Mouse (Mus musculus) liver, embryonic 14.5 days (tissue): ENCODE results near the gene Ugt1a8. TPM values are rescaled to one million over a fixed set of nuclear protein-coding genes. Genes with fewer than 3 reads are reported as not detected.

Source experiments
- ATAC-seq: fragments of 200-750 bp; cut with Nextera tagmentation; 2 replicates; pipeline ENCODE4 v1.8.0; 2017; ENCODE audit warnings: moderate number of reproducible peaks, mild to moderate bottlenecking, moderate library complexity; ENCODE audit not compliant: insufficient read depth
- DNase-seq, 3 experiments: peaks; one replicate each; pipeline ENCODE4 v3.0.0-alpha.2; 2012 to 2013; ENCODE audit warnings: low read depth in 3 of 3, low spot score in 3 of 3
- H3K27ac ChIP-seq: fragments of 300-500 bp; sonication (generic); 2 replicates; pipeline ENCODE4 v1.5.1; 2014; ENCODE audit warnings: moderate library complexity, mild to moderate bottlenecking, control low read depth, inconsistent platforms
- H3K27me3 ChIP-seq: fragments of 300-500 bp; sonication (generic); 2 replicates; pipeline ENCODE4 v1.6.1; 2014; ENCODE audit warnings: mild to moderate bottlenecking, low read length, moderate library complexity; ENCODE audit not compliant: control insufficient read depth, insufficient read depth
- H3K36me3 ChIP-seq: fragments of 300-500 bp; sonication (generic); replicated peaks from 2 replicates; pipeline ENCODE4 v1.6.1; 2014; ENCODE audit warnings: low read depth; ENCODE audit not compliant: control insufficient read depth, insufficient read depth
- H3K4me1 ChIP-seq, 2 experiments: fragments of 200-500 bp in 1 of 2; fragments of 300-500 bp in 1 of 2; sonication (generic) in 1 of 2; replicated peaks; 2 replicates each; pipeline ENCODE4 v1.6.1; 2012 to 2014; ENCODE audit warnings: antibody characterized with exemption in 1 of 2, inconsistent platforms in 1 of 2, low read length in 1 of 2; ENCODE audit not compliant: control insufficient read depth in 2 of 2, insufficient read depth in 2 of 2
- H3K4me2 ChIP-seq: fragments of 300-500 bp; sonication (generic); 2 replicates; pipeline ENCODE4 v1.6.1; 2014; ENCODE audit warnings: low read depth, mild to moderate bottlenecking, control low read depth, moderate library complexity
- H3K4me3 ChIP-seq, 2 experiments: fragments of 200-500 bp in 1 of 2; fragments of 300-500 bp in 1 of 2; sonication (generic) in 1 of 2; 2 replicates each; pipeline ENCODE4 v1.5.1; 2012 to 2014; ENCODE audit warnings: low read depth in 2 of 2, low read length in 2 of 2, mild to moderate bottlenecking in 2 of 2, control low read depth in 1 of 2, inconsistent platforms in 1 of 2, moderate library complexity in 1 of 2; ENCODE audit not compliant: insufficient read depth in 1 of 2
- H3K9ac ChIP-seq: fragments of 300-500 bp; sonication (generic); replicated peaks from 2 replicates; pipeline ENCODE4 v1.6.1; 2014; ENCODE audit warnings: mild to moderate bottlenecking, control low read depth, moderate library complexity
- H3K9me3 ChIP-seq: fragments of 300-500 bp; sonication (generic); 2 replicates; pipeline ENCODE4 v1.6.1; 2016; ENCODE audit warnings: low read length, mixed read lengths; ENCODE audit not compliant: control insufficient read depth
- CTCF ChIP-seq: IDR thresholded peaks from 2 replicates; pipeline ENCODE4 v1.5.1; 2016; ENCODE audit warnings: antibody characterized with exemption, low read depth, control low read depth
- EP300 ChIP-seq: IDR thresholded peaks from 2 replicates; pipeline ENCODE4 v1.6.1; 2016; ENCODE audit warnings: antibody characterized with exemption, low read depth
- WGBS: fragments of 180-500 bp; shearing (Covaris S2); extraction: QIAGEN DNeasy Blood & Tissue Kit; methylation state at CpG from one replicate; pipeline ENCODE4 v1.1.7; 2014; ENCODE audit not compliant: insufficient replicate concordance; 5-methylcytosine and 5-hydroxymethylcytosine counted together
- polyA plus RNA-seq, 2 experiments: library from polyadenylated mRNA; depleted of rRNA in 1 of 2; stranded (reverse) in 1 of 2; unstranded in 1 of 2; fragments of >200 nt; fragmentation: Nextera tagmentation in 1 of 2; extraction: Ambion mirVana in 1 of 2; gene quantifications; 2 replicates each; pipeline versions ENCODE4 v1.2.1 to v1.2.3; 2012 to 2014

The Ugt1a8 gene
- polyA plus RNA-seq, 2 experiments = not detected

DNA sequence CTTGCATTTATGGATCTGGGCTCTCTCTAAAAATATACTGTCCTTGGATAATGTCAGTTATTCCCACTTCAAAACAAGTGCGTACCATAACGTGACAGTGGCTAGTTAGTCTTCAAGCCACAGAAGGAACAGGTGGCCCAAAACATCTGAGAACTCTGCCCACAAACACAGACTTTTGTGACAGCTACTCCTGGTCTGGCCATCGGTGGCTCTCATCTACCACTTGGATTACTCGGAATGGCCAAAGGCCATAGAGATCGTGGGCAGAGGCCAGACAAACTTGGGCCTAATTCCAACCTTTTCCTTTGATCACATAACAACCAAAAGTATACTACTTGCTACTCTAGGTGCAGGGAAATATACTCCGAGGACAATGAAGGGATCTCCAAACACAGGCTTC is 180.5 kb downstream of the Ugt1a8 start:
- H3K9me3 ChIP-seq = no peaks in the 10 kb centered on the region
- TF ChIP-seq EP300 = no peak
- TF ChIP-seq CTCF = no peak
- H3K27me3 ChIP-seq = no peaks in the 10 kb centered on the region
- peaks cover 91% of the 10 kb centered on the region for H3K36me3 ChIP-seq
- no peak overlapping the region for H3K27ac ChIP-seq
- ATAC-seq = no peak
- no peak for DNase-seq
- H3K4me2 ChIP-seq = no peak overlapping the region
- 74% methylated on average over 6 of the region's 6 CpGs for WGBS
- H3K9ac ChIP-seq = no peak overlapping the region
- H3K4me3 ChIP-seq = no peak overlapping the region
- H3K4me1 ChIP-seq = no peaks in the 10 kb centered on the region

Other genes starting within 250 kb of the Ugt1a8 start
- gene Dgkd, start 234.5 kb upstream of the Ugt1a8 start, polyA plus RNA-seq (2012; rRNA removed) = 6.9 and 8.0 TPM in 2 replicates
- 8.1 and 10.2 TPM in 2 replicates for gene Dgkd, start 234.5 kb upstream of the Ugt1a8 start, polyA plus RNA-seq (2014; fragmentation: Nextera tagmentation; extraction: Ambion mirVana)
- gene Usp40, start 79.3 kb upstream of the Ugt1a8 start, polyA plus RNA-seq (2012; rRNA removed) = 4.0 and 4.9 TPM in 2 replicates
- 4.5 and 5.3 TPM in 2 replicates for gene Usp40, start 79.3 kb upstream of the Ugt1a8 start, polyA plus RNA-seq (2014; fragmentation: Nextera tagmentation; extraction: Ambion mirVana)
- not detected in 2 replicates for gene Ugt1a10, start 32.4 kb upstream of the Ugt1a8 start, polyA plus RNA-seq (2012; rRNA removed)
- not detected in 2 replicates for gene Ugt1a10, start 32.4 kb upstream of the Ugt1a8 start, polyA plus RNA-seq (2014; fragmentation: Nextera tagmentation; extraction: Ambion mirVana)
- 0.06 and 0.21 TPM in 2 replicates for gene Ugt1a9, start 17.0 kb upstream of the Ugt1a8 start, polyA plus RNA-seq (2012; rRNA removed)
- 0.24 and 0.34 TPM in 2 replicates for gene Ugt1a9, start 17.0 kb upstream of the Ugt1a8 start, polyA plus RNA-seq (2014; fragmentation: Nextera tagmentation; extraction: Ambion mirVana)
- 0.58 and 1.1 TPM in 2 replicates for gene Ugt1a7c, start 7.2 kb downstream of the Ugt1a8 start, polyA plus RNA-seq (2012; rRNA removed)
- gene Ugt1a7c, start 7.2 kb downstream of the Ugt1a8 start, polyA plus RNA-seq (2014; fragmentation: Nextera tagmentation; extraction: Ambion mirVana) = 0.97 and 1.8 TPM in 2 replicates
- 2.3 and 3.1 TPM in 2 replicates for gene Ugt1a6b, start 15.4 kb downstream of the Ugt1a8 start, polyA plus RNA-seq (2012; rRNA removed)
- 4.8 and 5.1 TPM in 2 replicates for gene Ugt1a6b, start 15.4 kb downstream of the Ugt1a8 start, polyA plus RNA-seq (2014; fragmentation: Nextera tagmentation; extraction: Ambion mirVana)
- gene Ugt1a6a, start 47.0 kb downstream of the Ugt1a8 start, polyA plus RNA-seq (2012; rRNA removed) = 3.5 and 3.6 TPM in 2 replicates
- gene Ugt1a6a, start 47.0 kb downstream of the Ugt1a8 start, polyA plus RNA-seq (2014; fragmentation: Nextera tagmentation; extraction: Ambion mirVana) = 7.1 and 8.2 TPM in 2 replicates
- gene Ugt1a5, start 78.2 kb downstream of the Ugt1a8 start, polyA plus RNA-seq (2012; rRNA removed) = 0.11 and 0.15 TPM in 2 replicates
- gene Ugt1a5, start 78.2 kb downstream of the Ugt1a8 start, polyA plus RNA-seq (2014; fragmentation: Nextera tagmentation; extraction: Ambion mirVana) = not detected in 2 replicates
- 0.02 and 0.03 TPM in 2 replicates for gene Ugt1a2, start 112.8 kb downstream of the Ugt1a8 start, polyA plus RNA-seq (2012; rRNA removed)
- not detected in 2 replicates for gene Ugt1a2, start 112.8 kb downstream of the Ugt1a8 start, polyA plus RNA-seq (2014; fragmentation: Nextera tagmentation; extraction: Ambion mirVana)
- 5.5 and 7.9 TPM in 2 replicates for gene Dnajb3, start 118.0 kb downstream of the Ugt1a8 start, polyA plus RNA-seq (2012; rRNA removed)
- gene Dnajb3, start 118.0 kb downstream of the Ugt1a8 start, polyA plus RNA-seq (2014; fragmentation: Nextera tagmentation; extraction: Ambion mirVana) = 9.4 and 10.8 TPM in 2 replicates
- gene Ugt1a1, start 124.1 kb downstream of the Ugt1a8 start, polyA plus RNA-seq (2012; rRNA removed) = 0.17 and 0.22 TPM in 2 replicates
- gene Ugt1a1, start 124.1 kb downstream of the Ugt1a8 start, polyA plus RNA-seq (2014; fragmentation: Nextera tagmentation; extraction: Ambion mirVana) = not detected in 2 replicates
- gene Mroh2a, start 139.2 kb downstream of the Ugt1a8 start, polyA plus RNA-seq (2012; rRNA removed) = under 0.01 and 0.01 TPM in 2 replicates
- 0.38 and 0.81 TPM in 2 replicates for gene Mroh2a, start 139.2 kb downstream of the Ugt1a8 start, polyA plus RNA-seq (2014; fragmentation: Nextera tagmentation; extraction: Ambion mirVana)
- gene Hjurp, start 189.8 kb downstream of the Ugt1a8 start, polyA plus RNA-seq (2012; rRNA removed) = 51.9 and 61.0 TPM in 2 replicates
- 38.0 and 42.9 TPM in 2 replicates for gene Hjurp, start 189.8 kb downstream of the Ugt1a8 start, polyA plus RNA-seq (2014; fragmentation: Nextera tagmentation; extraction: Ambion mirVana)
- gene Trpm8, start 189.8 kb downstream of the Ugt1a8 start, polyA plus RNA-seq (2012; rRNA removed) = not detected in 2 replicates
- gene Trpm8, start 189.8 kb downstream of the Ugt1a8 start, polyA plus RNA-seq (2014; fragmentation: Nextera tagmentation; extraction: Ambion mirVana) = not detected in 2 replicates